Mouse (Mus musculus): Measurements from ENCODE around the gene Calcrl. TPM values are rescaled to one million over a fixed set of nuclear protein-coding genes. Genes with fewer than 3 reads are reported as not detected.

Gene Calcrl
- total RNA-seq (2021), result 10 to 100 TPM; 32.0 to 33.9 TPM
- long read RNA-seq, experiment 1, full-length matches to known transcripts, result 1 of 8 reads
- long read RNA-seq, experiment 1, partial matches to known transcripts, result 4 of 8 reads
- long read RNA-seq, experiment 1, other reads (novel, unspliced or antisense), result 3 of 8 reads
- long read RNA-seq, experiment 2, partial matches to known transcripts, result 0 of 1 reads
- long read RNA-seq, experiment 2, other reads (novel, unspliced or antisense), result 1 of 1 reads

DNA sequence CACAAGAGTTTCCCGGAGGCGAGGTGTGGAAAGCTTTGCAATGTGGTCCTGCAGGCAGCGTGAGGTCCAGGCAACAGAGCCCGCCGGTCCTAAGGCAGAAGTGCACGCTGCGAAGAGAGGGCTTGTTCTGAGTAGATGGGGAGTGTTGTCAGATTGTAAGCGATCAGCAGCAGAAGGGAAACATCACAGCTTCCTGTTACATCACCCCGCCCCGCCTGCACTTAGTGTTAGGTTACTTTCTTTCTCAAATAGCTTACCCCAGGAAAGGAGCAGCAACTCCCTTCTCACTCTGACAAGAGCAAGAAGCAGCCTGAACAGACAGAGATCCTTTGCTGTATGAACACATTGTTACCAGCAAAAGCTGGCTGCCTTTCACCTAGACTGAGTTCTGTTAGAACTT is at the start of gene Calcrl:
Calcrl (minus strand) TSS at position 274 of the 400 bp plus-strand sequence.
- DNase-seq, result peak; percentile 69

- peak; percentile 47 for DNase-seq
Measured at GRCm38 (mm10) chr2:84474651-84475050, 49.4 kb upstream of the Calcrl start.

- no peak for DNase-seq
Measured at GRCm38 (mm10) chr2:84473941-84474530, 48.8 kb upstream of the Calcrl start.

- no peak for DNase-seq
Measured at GRCm38 (mm10) chr2:84467391-84467790, 42.2 kb upstream of the Calcrl start.

DNA sequence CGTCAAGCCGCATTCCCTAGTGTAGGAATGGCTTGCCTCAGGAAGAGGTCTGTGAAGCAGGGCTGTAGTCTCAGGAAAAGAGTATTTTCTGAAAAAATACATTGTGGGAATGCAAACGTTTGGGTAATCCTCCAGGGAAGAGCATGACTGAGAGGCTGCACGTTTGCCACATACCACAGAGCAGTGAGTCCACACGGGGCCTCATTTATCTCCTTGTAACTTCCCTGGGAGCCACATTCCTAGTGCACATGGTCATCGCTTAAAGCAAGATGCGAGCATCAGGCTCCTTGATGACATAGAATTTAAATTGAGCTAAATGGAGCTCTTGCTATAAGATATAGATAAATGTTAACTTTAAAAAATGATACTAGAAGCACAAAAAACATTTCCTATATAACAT is 39.7 kb upstream of the Calcrl start:
- no peak for DNase-seq

DNA sequence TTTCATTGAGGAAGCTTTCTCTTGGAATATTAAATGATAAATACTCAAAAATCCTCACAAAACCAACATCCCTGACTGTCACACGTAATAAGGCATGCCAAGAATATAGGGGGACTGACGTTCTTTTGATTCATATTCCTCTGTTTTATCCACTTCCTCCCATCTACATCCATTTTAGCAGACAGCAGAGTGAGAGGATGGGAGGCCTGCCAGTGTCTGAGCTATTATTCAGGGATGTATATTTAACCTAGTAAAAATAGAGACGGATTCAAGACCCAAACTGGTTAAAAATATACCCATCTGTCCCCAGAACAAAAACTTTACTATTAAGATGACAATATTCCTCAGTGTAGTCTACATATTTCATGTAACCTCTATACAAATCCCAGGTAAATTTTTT is 37.2 kb upstream of the Calcrl start:
- no peak for DNase-seq

- DNase-seq, result peak; percentile 35
Measured at GRCm38 (mm10) chr2:84459651-84460177, 34.5 kb upstream of the Calcrl start.

DNA sequence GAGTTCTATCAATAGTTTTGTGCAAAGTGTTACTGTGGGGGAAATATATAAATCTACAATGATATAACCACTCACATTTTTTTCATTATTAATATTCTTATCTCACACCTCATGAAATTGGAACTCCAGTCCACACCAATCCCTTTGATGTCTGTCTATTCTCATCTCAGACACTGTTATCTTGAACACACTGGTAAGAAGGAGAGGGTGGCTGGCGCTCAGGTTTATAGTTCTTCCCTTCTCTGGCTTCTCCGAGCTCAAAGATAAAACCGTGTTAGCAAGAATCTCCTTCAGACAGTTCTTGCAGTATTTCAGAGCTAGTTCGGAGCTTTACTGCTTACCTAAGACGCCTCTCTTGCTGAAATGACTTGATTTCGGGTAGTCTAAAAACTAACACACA is 32.0 kb upstream of the Calcrl start:
- DNase-seq, result no peak

- DNase-seq, result peak; percentile 57
Measured at GRCm38 (mm10) chr2:84455236-84455799, 30.1 kb upstream of the Calcrl start.

DNA sequence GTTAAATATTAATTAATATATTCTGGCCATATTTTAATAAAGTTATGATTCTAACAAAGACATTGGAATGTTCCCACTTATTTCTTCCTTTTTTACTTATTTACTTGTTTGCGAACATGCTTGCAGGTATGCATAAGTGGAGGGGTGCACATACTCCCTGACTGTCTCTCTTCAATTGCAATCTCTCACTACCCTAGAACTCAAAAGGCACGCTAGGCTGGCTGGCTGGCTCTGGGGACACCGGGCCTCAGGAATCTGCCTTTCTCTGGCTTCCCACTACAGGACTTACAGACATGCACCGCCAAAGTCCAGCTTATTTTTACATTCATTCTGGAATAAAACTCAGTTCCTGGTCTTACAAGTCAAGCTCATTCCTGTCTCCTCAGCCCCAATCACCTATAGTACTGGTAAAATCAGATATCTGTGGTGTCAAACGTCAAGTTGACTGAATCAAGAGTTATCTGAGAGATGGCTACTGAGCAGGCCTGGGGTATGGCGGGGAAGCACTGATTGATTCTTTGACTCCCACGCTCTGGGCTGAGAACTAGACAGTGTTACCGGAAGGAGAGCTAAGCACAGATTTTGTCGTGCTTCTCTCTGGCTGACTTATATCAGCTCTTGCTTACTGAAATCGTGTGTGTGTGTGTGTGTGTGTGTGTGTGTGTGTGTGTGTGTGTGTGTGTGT is 29.5 kb upstream of the Calcrl start:
- DNase-seq, result no peak

GRCm38 (mm10) chr2:84454051-84454450 is 28.8 kb upstream of the Calcrl start:
- DNase-seq, result no peak

DNA sequence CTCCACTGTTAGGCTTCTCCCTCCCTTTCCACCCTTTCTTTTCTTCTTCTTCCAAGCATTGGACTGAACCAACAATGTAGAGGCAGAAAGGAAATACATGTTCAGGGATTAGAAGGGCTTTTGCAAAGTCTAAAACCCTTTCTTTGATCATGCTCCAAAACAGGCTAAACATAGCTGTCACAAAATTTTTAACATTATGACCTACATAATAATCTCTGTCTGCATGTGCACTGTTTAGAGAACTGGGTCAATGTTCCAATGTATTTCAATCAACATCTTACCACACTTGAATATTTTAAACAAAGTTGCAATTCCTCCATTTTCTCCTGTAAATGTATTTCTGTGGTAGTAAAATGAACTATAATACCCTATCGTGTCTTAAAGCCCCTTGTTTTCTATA is 20.3 kb upstream of the Calcrl start:
- DNase-seq, result no peak

GRCm38 (mm10) chr2:84441940-84442339 is 16.7 kb upstream of the Calcrl start:
- no peak for DNase-seq

GRCm38 (mm10) chr2:84429724-84430123 is 4.5 kb upstream of the Calcrl start:
- DNase-seq, result peak; percentile 16

- no peak for DNase-seq
Measured at GRCm38 (mm10) chr2:84428836-84429235, 3.6 kb upstream of the Calcrl start.

- DNase-seq, result no peak
Measured at GRCm38 (mm10) chr2:84426531-84426930, 1.3 kb upstream of the Calcrl start.

- peak; percentile 34 for DNase-seq
Measured at GRCm38 (mm10) chr2:84416501-84416900, 8.7 kb downstream of the Calcrl start.

DNA sequence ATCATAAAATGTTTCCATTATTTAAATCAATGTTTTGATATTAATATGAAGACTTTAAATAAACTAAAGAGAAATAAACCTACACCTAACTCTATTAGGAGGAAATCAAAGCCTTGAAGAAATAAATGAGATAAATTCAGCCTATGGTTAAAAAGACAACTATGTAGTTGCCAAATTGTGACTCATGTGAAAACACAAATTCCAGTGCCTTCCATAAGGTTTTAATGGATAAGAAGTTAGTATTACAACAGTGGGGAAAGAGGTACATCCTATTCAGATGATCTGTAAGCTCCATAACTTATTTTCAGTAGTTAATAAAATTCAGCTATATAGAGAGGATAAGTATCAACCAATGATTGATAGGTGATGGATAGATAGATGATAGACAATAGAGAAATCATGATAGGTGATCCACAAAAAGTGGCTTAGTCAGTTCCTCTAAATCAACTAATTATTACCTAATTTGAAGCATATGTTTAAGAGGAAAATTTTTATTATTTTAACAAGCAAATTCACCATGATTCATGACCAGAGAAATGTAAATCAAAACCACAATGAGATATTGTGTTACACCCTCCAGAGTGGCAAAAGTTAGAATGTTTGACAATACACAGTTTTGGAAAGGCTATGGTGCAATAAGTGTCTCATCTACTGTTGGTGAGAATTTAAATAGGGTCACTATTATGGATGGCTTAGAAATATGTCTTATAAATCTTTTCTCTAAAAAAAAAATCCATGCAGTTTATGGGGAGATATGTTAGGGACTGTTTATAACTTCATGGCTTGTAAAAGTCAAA is 15.2 kb downstream of the Calcrl start:
- DNase-seq, result no peak

DNA sequence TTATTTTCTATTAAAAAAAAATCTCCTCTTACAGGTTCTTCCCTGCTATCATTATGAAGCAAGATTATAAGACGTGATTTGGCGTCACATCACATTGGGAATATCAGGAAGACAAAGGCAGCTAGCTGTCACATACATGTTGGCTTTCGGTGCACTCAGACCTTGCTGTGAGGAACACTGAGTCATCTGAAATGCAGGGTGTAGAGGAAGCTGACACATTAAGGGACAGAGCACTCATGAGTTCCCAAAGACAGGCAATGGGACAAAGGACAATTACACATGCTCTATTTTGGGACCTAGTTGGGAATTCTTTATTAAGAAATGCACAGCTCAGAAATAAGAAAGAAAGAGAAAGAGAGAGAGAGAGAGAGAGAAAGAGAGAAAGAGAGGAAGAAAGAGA is 20.4 kb downstream of the Calcrl start:
- no peak for DNase-seq

DNA sequence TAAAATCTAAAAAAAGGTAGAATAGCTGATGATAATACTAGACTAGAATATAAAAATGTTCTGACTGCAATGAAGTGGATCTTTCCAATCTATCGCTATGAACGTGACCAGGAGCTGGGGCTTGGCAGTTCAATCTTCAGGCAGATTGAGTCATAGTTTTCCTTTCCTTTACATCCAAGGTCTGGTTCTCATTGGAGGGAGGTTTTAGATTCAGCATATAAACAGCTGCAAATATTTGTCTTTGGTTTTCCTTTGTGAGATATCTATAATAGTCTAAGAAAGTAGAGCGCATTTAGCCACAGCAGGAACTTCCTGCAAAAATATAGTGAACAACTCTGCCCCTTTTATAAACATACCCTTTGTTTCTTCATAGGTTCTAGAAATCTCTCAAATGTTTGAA is 22.5 kb downstream of the Calcrl start:
- DNase-seq, result no peak

DNA sequence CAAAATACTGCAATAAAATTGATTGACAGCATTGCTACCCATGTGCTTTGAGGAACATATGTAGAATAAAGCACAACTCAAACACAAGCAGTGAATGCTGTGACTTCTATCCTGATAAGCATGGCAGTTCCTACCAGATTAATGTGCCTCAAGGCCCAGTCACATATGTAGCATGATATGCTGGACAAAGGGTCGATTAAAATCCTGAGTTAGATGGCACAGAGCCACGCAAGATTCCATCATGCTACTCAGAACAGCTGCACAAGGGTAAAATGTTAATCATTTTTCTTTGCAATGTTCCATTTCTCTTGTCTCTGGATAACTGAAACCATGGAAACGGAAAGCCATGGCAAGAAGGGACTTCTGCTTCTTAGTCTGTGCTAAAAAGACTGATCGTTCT is 28.7 kb downstream of the Calcrl start:
- DNase-seq, result no peak

DNA sequence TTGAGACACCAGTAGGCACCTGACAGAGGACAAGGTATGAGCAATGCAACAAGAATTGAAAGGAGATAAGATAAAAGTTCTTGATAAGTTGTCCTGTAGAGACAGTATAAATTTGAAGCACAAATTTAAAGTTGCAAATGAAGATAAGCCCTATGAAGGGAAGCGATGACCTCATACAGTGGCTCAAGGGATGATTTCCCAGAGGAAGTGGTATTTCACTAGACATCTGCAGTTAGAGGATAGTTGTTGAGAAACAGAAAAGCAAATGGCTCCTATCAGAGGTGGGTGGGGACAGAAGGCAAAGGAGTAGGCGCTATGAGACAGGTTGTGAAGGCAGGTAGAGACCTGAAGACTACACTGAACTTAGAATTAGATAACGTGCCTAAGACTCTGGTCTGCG is 32.0 kb downstream of the Calcrl start:
- no peak for DNase-seq
